Mouse (Mus musculus): Measurements from ENCODE around the gene Ncam1. TPM values are rescaled to one million over a fixed set of nuclear protein-coding genes. Genes with fewer than 3 reads are reported as not detected.

The Ncam1 gene
- polyA plus RNA-seq, 1 experiment: 0.31 TPM

DNA sequence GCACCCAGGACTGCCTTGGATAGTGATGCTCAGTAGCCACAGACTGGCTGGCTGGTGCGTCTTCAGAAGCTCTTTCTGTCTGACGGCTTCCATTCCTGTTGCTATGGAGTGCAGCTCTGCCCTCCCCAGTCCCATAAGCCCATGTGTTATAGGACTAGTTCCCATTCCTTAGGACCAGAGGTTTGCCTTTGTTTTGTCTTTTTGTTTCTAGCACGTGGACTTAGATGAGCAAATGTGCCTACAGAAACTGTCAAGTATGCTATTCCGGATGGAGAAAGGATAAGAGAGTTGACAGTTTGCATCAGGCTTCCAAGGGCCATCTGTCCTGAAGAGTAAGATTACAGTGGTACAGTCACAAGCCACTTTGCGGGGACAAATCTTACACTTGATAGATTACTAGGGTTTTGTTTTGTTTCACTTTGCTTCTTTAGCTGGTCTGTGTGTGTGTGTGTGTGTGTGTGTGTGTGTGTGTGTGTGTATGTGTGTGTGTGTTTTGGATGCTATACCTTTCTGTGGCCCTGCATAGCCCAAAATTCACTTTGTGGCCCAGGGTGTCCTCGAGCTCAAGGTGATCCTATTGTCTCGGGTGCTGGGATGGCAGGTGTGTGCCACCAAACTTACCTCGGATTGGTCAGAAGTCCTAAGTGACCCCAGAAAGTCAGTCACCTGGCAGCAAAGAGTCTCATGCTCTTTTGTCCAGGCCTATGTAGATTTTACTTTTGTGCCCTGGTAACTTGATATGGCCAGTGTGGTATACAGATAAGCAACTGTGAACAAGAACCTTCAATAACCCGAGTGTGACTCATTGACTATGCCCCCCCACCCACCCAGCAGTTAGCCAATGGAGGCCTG, 311.7 kb downstream of the Ncam1 start:
- no peak for TF ChIP-seq GATA1 (IDR thresholded peaks at IDR 0.05; ENCODE audit: borderline replicate concordance, low read length)
- TF ChIP-seq FLI1 (IDR thresholded peaks at IDR 0.05; ENCODE audit: low read length): no peak
- H3K27me3 ChIP-seq (replicated peaks): peaks cover 19% of the 10 kb centered on the region
- H3K4me1 ChIP-seq: peaks cover 45% of the 10 kb centered on the region
- no peaks in the 10 kb centered on the region for H3K9me3 ChIP-seq
- H3K36me3 ChIP-seq (replicated peaks; ENCODE audit: low read length): no peaks in the 10 kb centered on the region
- peak overlapping the region; percentile 94 for H3K4me3 ChIP-seq (replicated peaks)

DNA sequence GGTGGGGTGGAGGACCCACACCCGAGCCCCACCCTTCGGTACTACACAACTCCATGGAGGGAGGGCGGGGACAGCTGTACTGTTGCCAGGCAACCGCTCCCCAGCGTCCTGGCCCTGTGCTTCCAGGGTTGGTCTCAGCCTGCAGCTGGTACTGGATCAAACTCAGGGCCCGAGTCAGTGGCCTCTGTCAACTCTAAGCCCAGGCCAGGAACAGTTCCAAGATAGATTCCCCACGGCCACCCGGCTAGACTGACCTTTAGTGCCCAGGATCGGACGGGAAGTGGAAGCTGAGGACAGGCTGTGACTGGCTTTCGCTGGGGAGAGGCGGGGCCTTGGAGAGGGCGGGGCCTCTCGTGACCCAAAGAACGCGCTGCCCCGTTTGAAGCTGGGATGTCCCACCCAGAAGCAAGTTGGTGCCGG, 312.8 kb downstream of the Ncam1 start, which contains the start of gene Ttc12:
Gene Ttc12, minus strand, starts transcription at position 334 of the 420 bp plus-strand sequence.
- peak within 1 kb of the TSS; percentile 94 for H3K4me3 ChIP-seq (replicated peaks)
- H3K4me1 ChIP-seq: peaks cover 45% of the 10 kb centered on the region
- no peaks in the 10 kb centered on the region for H3K9me3 ChIP-seq
- peaks cover 19% of the 10 kb centered on the region for H3K27me3 ChIP-seq (replicated peaks)
- no peaks in the 10 kb centered on the region for H3K36me3 ChIP-seq (replicated peaks; ENCODE audit: low read length)
- no peak for TF ChIP-seq FLI1 (IDR thresholded peaks at IDR 0.05; ENCODE audit: low read length)
- no peak for TF ChIP-seq GATA1 (IDR thresholded peaks at IDR 0.05; ENCODE audit: borderline replicate concordance, low read length)

DNA sequence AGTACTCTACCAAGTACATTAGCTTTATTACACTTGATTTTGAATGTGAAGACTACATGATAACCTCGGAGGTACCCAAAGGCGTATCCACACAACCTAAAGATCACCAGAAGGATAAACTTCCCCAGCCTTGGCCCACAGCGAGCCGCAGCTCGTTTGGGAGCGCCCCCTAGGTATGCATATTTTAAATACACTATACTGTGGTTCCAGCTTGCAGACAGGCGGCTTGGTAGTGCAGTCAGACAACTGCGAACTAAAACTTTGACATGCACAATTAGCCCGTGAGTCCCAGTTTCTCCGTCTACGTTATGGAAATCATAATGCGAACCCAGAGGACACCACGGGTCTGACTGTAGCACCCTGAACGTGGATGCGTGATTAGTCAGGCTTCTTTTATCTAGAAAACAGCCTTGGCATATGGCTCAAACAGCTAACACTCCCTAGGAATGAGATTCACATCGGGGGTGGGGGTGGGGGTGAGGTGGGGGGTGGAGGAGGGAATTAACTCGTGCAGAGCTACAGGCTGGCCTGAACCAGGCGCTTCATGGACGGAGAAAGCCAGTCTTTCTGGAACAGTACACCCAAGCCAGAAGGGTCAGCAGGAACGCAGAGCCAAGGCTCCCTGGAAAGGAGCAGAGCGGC, 313.4 kb downstream of the Ncam1 start:
- Histone ChIP-seq H3K4me3 (replicated peaks) (peak overlapping the region; percentile 94), H3K36me3 (replicated peaks; ENCODE audit: low read length) (no peaks in the 10 kb centered on the region), H3K9me3 (no peaks in the 10 kb centered on the region), H3K27me3 (replicated peaks) (peaks cover 19% of the 10 kb centered on the region), H3K4me1 (peaks cover 45% of the 10 kb centered on the region)
- TF ChIP-seq FLI1 (IDR thresholded peaks at IDR 0.05; ENCODE audit: low read length): no peak
- TF ChIP-seq GATA1 (IDR thresholded peaks at IDR 0.05; ENCODE audit: borderline replicate concordance, low read length): no peak

DNA sequence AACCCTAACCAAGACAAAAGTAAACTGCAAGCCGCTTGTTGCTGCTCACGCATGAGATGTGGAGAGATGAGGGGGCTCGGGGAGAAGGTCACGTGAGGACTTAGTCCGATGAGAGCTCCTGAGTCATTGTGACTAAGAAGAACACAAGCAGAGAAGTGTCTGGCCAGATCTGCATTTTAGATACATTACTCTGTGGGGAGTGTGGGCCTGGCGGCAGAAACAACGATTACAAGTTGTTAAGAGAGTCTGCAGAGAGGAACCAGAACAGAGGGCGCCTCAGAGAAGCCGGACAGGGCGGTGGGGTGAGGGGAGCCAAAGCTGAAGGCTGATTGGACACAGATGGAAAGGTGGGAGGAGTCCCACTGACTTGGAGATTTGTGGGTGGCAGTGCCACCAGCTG, 315.4 kb downstream of the Ncam1 start:
- Histone ChIP-seq H3K27me3 (replicated peaks) (peaks cover 17% of the 10 kb centered on the region), H3K36me3 (replicated peaks; ENCODE audit: low read length) (no peaks in the 10 kb centered on the region), H3K4me1 (peaks cover 37% of the 10 kb centered on the region), H3K4me3 (replicated peaks) (peak overlapping the region; percentile 35), H3K9me3 (no peaks in the 10 kb centered on the region)
- TF ChIP-seq FLI1 (IDR thresholded peaks at IDR 0.05; ENCODE audit: low read length) (no peak), GATA1 (IDR thresholded peaks at IDR 0.05; ENCODE audit: borderline replicate concordance, low read length) (no peak)

DNA sequence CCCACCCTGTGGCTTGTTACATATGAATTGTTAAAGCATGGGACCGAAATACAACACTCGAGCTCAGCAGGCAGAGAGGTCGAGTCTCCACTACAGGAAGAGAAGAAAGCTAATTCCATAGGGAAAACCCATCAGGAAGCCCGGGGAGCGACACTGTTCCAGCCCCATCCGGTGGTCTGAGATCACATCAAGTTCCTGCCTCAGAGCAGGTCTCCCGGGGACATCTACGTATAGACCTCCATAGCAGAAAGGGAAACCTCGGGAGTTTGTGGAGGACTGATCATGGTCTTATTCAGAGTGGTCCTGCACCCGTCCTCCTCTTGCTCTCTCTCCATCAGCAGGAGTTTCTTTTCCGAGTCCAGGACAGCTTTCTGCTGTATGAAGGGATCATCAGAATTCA, 326.6 kb downstream of the Ncam1 start:
- no peak for TF ChIP-seq FLI1 (IDR thresholded peaks at IDR 0.05; ENCODE audit: low read length)
- no peak for TF ChIP-seq GATA1 (IDR thresholded peaks at IDR 0.05; ENCODE audit: borderline replicate concordance, low read length)
- Histone ChIP-seq H3K4me1 (no peaks in the 10 kb centered on the region), H3K4me3 (replicated peaks) (no peak overlapping the region), H3K27me3 (replicated peaks) (no peaks in the 10 kb centered on the region), H3K36me3 (replicated peaks; ENCODE audit: low read length) (no peaks in the 10 kb centered on the region), H3K9me3 (no peaks in the 10 kb centered on the region)

DNA sequence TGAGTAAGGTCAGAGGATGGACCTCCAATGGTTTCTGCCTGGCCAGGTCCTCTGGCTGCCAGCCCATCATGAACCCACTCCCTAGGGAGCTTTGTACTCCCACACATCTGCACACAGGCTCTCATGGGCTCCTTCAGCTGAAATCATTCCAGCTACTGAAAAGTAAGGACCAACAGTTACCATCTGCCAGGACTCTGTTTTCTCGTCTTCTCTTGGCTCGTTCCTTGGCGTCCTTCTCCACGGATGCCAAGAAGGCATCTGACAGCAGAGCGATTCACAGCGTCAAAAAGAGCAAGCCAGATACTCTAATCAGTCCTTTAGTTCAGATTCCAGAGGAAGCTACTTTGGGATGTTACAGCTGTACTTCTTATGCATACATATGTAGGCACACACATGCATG, 327.8 kb downstream of the Ncam1 start:
- TF ChIP-seq FLI1 (IDR thresholded peaks at IDR 0.05; ENCODE audit: low read length): no peak
- no peak for TF ChIP-seq GATA1 (IDR thresholded peaks at IDR 0.05; ENCODE audit: borderline replicate concordance, low read length)

DNA sequence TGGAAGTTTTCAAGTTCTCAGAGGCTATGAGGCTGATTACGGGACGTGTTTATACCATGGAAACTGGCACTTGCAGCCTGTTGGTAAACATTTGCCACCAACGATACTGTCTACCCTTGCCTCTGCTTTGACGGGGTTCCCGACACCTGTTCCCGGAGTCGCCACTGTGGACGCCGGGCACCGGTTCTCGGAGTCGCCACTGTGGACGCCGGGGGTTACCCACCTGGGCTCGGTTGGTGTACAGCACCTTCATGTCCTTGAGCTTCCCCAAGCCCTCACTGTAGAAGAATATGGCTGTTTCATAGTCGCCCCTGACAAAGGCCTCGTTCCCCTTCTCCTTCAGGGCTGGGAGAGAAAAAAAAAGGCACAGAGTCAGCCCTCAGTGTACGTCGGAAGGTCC, 328.7 kb downstream of the Ncam1 start:
- TF ChIP-seq FLI1 (IDR thresholded peaks at IDR 0.05; ENCODE audit: low read length): no peak
- no peak for TF ChIP-seq GATA1 (IDR thresholded peaks at IDR 0.05; ENCODE audit: borderline replicate concordance, low read length)
- H3K4me3 ChIP-seq (replicated peaks): no peak overlapping the region

More for the DNA sequence above, 327.8 kb downstream of the Ncam1 start:
- Histone ChIP-seq H3K4me3 (replicated peaks) (no peak overlapping the region), H3K27me3 (replicated peaks) (no peaks in the 10 kb centered on the region), H3K9me3 (no peaks in the 10 kb centered on the region), H3K36me3 (replicated peaks; ENCODE audit: low read length) (no peaks in the 10 kb centered on the region), H3K4me1 (no peaks in the 10 kb centered on the region)

DNA sequence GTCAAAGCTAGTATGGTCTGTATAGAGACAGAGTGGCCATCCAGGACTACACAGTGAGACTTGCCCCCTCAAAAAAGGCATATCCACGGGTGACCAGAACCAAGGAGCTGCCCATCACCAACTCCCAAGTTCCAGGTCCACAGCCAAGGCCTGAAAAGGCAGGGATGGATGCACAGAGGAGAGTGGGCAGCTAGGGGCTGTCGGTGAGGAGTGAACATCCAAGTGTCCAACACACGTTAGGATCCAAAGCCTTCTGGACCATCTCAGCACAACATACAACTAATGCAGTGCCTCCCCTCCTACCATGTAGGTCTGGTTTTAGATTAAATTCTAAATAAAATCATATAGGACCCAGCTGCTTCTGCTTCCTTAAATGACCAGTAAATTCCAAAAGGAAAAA, 342.6 kb downstream of the Ncam1 start:
- no peaks in the 10 kb centered on the region for H3K36me3 ChIP-seq (replicated peaks; ENCODE audit: low read length)
- no peak for TF ChIP-seq FLI1 (IDR thresholded peaks at IDR 0.05; ENCODE audit: low read length)
- no peak for TF ChIP-seq GATA1 (IDR thresholded peaks at IDR 0.05; ENCODE audit: borderline replicate concordance, low read length)
- peaks cover 17% of the 10 kb centered on the region for H3K9me3 ChIP-seq
- no peaks in the 10 kb centered on the region for H3K4me1 ChIP-seq
- H3K4me3 ChIP-seq (replicated peaks): no peak overlapping the region
- no peaks in the 10 kb centered on the region for H3K27me3 ChIP-seq (replicated peaks)

More for the DNA sequence above, 328.7 kb downstream of the Ncam1 start:
- Histone ChIP-seq H3K27me3 (replicated peaks) (no peaks in the 10 kb centered on the region), H3K9me3 (no peaks in the 10 kb centered on the region), H3K36me3 (replicated peaks; ENCODE audit: low read length) (no peaks in the 10 kb centered on the region), H3K4me1 (no peaks in the 10 kb centered on the region)

DNA sequence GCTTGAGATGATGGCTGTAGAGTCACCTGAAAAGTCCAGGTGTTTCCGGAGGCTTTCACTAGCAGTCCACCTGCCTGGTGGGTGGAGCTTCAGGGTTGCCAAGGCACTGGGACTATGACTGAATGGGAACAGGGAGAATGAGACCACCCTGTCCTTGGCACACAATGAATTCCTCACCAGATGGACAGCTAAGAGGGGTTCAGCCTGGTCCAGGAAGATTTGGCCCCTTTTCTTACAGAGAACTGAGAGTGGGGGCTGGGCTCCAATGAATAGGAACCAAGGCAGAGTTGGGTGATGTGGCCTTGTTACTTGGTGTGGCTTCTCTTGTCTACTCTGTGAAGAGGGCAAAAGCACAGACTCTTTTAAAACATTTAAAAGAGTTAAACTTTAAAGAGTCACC, 346.3 kb downstream of the Ncam1 start:
- Histone ChIP-seq H3K27me3 (replicated peaks) (no peaks in the 10 kb centered on the region), H3K4me3 (replicated peaks) (no peak overlapping the region), H3K4me1 (no peaks in the 10 kb centered on the region), H3K9me3 (peaks cover 17% of the 10 kb centered on the region), H3K36me3 (replicated peaks; ENCODE audit: low read length) (no peaks in the 10 kb centered on the region)
- TF ChIP-seq GATA1 (IDR thresholded peaks at IDR 0.05; ENCODE audit: borderline replicate concordance, low read length): no peak
- no peak for TF ChIP-seq FLI1 (IDR thresholded peaks at IDR 0.05; ENCODE audit: low read length)

Data from megakaryocyte, embryonic 14.5 days (primary cell).